Mouse (Mus musculus): ENCODE results near the gene Col7a1. TPM values are rescaled to one million over a fixed set of nuclear protein-coding genes. Genes with fewer than 3 reads are reported as not detected.

Gene Col7a1
- polyA plus RNA-seq, 1 experiment from 2014 or later: 2.9 TPM

- Histone ChIP-seq H3K27ac (ENCODE audit: low read length) (no peak overlapping the region), H3K9ac (replicated peaks; ENCODE audit: low read depth) (no peak overlapping the region), H3K27me3 (replicated peaks; ENCODE audit: insufficient read depth, low read length) (no peaks in the 10 kb centered on the region), H3K4me1 (ENCODE audit: insufficient read depth, low read depth, low read length) (no peaks in the 10 kb centered on the region), H3K9me3 (ENCODE audit: low read length) (no peaks in the 10 kb centered on the region), H3K36me3 (ENCODE audit: insufficient read depth, low read length) (0 out of 2 replicates have a peak, but pooled peaks cover 6% of the 10 kb centered on the region), H3K4me2 (replicated peaks; ENCODE audit: low read depth, low read length) (no peak overlapping the region), H3K4me3 (ENCODE audit: low read depth, low read length) (no peak overlapping the region)
- TF ChIP-seq CTCF (IDR thresholded peaks at IDR 0.05): no peak
- TF ChIP-seq EP300 (IDR thresholded peaks at IDR 0.05): no peak
- ATAC-seq (peak; percentile 25; the same call in 1 of the 2 replicates), DNase-seq (ENCODE audit: low spot score) (no peak)
- WGBS: 63% methylated on average over 9 of the region's 10 CpGs
These were observed 55.7 kb downstream of the Col7a1 start for GRCm38 (mm10) chr9:109008994-109009635.

- DNase-seq (ENCODE audit: low spot score) (peak; percentile 43), ATAC-seq (peak; percentile 65)
- Histone ChIP-seq H3K4me2 (replicated peaks; ENCODE audit: low read depth, low read length) (no peak overlapping the region), H3K27ac (ENCODE audit: low read length) (no peak overlapping the region), H3K27me3 (replicated peaks; ENCODE audit: insufficient read depth, low read length) (no peaks in the 10 kb centered on the region), H3K9ac (replicated peaks; ENCODE audit: low read depth) (no peak overlapping the region), H3K4me3 (ENCODE audit: low read depth, low read length) (no peak overlapping the region), H3K9me3 (ENCODE audit: low read length) (no peaks in the 10 kb centered on the region), H3K36me3 (ENCODE audit: insufficient read depth, low read length) (0 out of 2 replicates have a peak, but pooled peaks cover 6% of the 10 kb centered on the region), H3K4me1 (ENCODE audit: insufficient read depth, low read depth, low read length) (no peaks in the 10 kb centered on the region)
- 41% methylated on average over 17 of the region's 17 CpGs for WGBS
- TF ChIP-seq CTCF (IDR thresholded peaks at IDR 0.05): no peak
- no peak for TF ChIP-seq EP300 (IDR thresholded peaks at IDR 0.05)
These were observed 56.4 kb downstream of the Col7a1 start for GRCm38 (mm10) chr9:109009636-109010315.

DNA sequence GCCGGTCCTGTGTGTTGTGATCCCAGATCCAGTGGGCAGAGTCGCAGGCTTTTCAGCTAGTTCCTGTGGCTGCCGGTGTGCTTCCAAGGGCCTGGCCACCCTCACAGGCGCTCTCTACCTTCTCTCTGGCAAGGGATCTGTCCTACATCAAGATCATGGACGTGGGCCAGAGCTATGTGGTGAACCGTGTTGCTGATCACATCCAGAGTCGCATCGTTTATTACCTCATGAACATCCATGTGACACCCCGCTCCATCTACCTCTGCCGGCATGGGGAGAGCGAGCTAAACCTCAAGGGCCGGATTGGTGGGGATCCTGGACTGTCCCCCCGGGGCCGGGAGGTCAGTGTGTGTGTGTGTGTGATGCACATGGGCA, 56.9 kb downstream of the Col7a1 start:
- H3K4me1 ChIP-seq (ENCODE audit: insufficient read depth, low read depth, low read length): no peaks in the 10 kb centered on the region
- TF ChIP-seq EP300 (IDR thresholded peaks at IDR 0.05) (no peak), CTCF (IDR thresholded peaks at IDR 0.05) (no peak)
- 0 out of 2 replicates have a peak, but pooled peaks cover 6% of the 10 kb centered on the region for H3K36me3 ChIP-seq (ENCODE audit: insufficient read depth, low read length)
- H3K4me3 ChIP-seq (ENCODE audit: low read depth, low read length): no peak overlapping the region
- ATAC-seq (no peak), DNase-seq (ENCODE audit: low spot score) (no peak)
- H3K9ac ChIP-seq (replicated peaks; ENCODE audit: low read depth): no peak overlapping the region
- H3K27me3 ChIP-seq (replicated peaks; ENCODE audit: insufficient read depth, low read length): no peaks in the 10 kb centered on the region
- 85% methylated on average over 14 of the region's 14 CpGs for WGBS
- H3K9me3 ChIP-seq (ENCODE audit: low read length): no peaks in the 10 kb centered on the region
- no peak overlapping the region for H3K4me2 ChIP-seq (replicated peaks; ENCODE audit: low read depth, low read length)
- no peak overlapping the region for H3K27ac ChIP-seq (ENCODE audit: low read length)

GRCm38 (mm10) chr9:109015397-109015796, 62.0 kb downstream of the Col7a1 start:
- no peak overlapping the region for H3K4me2 ChIP-seq (replicated peaks; ENCODE audit: low read depth, low read length)
- DNase-seq (ENCODE audit: low spot score) (no peak), ATAC-seq (no peak)
- no peaks in the 10 kb centered on the region for H3K4me1 ChIP-seq (ENCODE audit: insufficient read depth, low read depth, low read length)
- no peak for TF ChIP-seq CTCF (IDR thresholded peaks at IDR 0.05)
- H3K4me3 ChIP-seq (ENCODE audit: low read depth, low read length): no peak overlapping the region
- H3K9ac ChIP-seq (replicated peaks; ENCODE audit: low read depth): no peak overlapping the region
- H3K36me3 ChIP-seq (ENCODE audit: insufficient read depth, low read length): no peaks in the 10 kb centered on the region
- H3K27ac ChIP-seq (ENCODE audit: low read length): no peak overlapping the region
- no peaks in the 10 kb centered on the region for H3K27me3 ChIP-seq (replicated peaks; ENCODE audit: insufficient read depth, low read length)
- no peaks in the 10 kb centered on the region for H3K9me3 ChIP-seq (ENCODE audit: low read length)
- 48% methylated on average over 8 of the region's 8 CpGs for WGBS

- no peak overlapping the region for H3K27ac ChIP-seq (ENCODE audit: low read length)
- ATAC-seq (peak; percentile 23; the same call in 1 of the 2 replicates), DNase-seq (ENCODE audit: low spot score) (no peak)
- H3K9me3 ChIP-seq (ENCODE audit: low read length): no peaks in the 10 kb centered on the region
- TF ChIP-seq CTCF (IDR thresholded peaks at IDR 0.05) (no peak), EP300 (IDR thresholded peaks at IDR 0.05) (no peak)
- 32% methylated on average over 11 of the region's 11 CpGs for WGBS
- no peaks in the 10 kb centered on the region for H3K4me1 ChIP-seq (ENCODE audit: insufficient read depth, low read depth, low read length)
- no peak overlapping the region for H3K9ac ChIP-seq (replicated peaks; ENCODE audit: low read depth)
- no peak overlapping the region for H3K4me3 ChIP-seq (ENCODE audit: low read depth, low read length)
- no peaks in the 10 kb centered on the region for H3K36me3 ChIP-seq (ENCODE audit: insufficient read depth, low read length)
- H3K27me3 ChIP-seq (replicated peaks; ENCODE audit: insufficient read depth, low read length): no peaks in the 10 kb centered on the region
- H3K4me2 ChIP-seq (replicated peaks; ENCODE audit: low read depth, low read length): no peak overlapping the region
These were observed 63.7 kb downstream of the Col7a1 start for GRCm38 (mm10) chr9:109016973-109017604.

GRCm38 (mm10) chr9:109021428-109021827, 68.0 kb downstream of the Col7a1 start:
- DNase-seq (ENCODE audit: low spot score): no peak

More at GRCm38 (mm10) chr9:109021428-109021827, 68.0 kb downstream of the Col7a1 start:
- no peak overlapping the region for H3K4me2 ChIP-seq (replicated peaks; ENCODE audit: low read depth, low read length)
- no peak overlapping the region for H3K4me3 ChIP-seq (ENCODE audit: low read depth, low read length)
- no peak overlapping the region for H3K27ac ChIP-seq (ENCODE audit: low read length)
- H3K9ac ChIP-seq (replicated peaks; ENCODE audit: low read depth): no peak overlapping the region
- TF ChIP-seq CTCF (IDR thresholded peaks at IDR 0.05) (no peak), EP300 (IDR thresholded peaks at IDR 0.05) (no peak)
- no peak for ATAC-seq
- H3K27me3 ChIP-seq (replicated peaks; ENCODE audit: insufficient read depth, low read length): no peaks in the 10 kb centered on the region
- no peaks in the 10 kb centered on the region for H3K36me3 ChIP-seq (ENCODE audit: insufficient read depth, low read length)
- H3K4me1 ChIP-seq (ENCODE audit: insufficient read depth, low read depth, low read length): no peaks in the 10 kb centered on the region
- WGBS: 68% methylated on average over 4 of the region's 4 CpGs
- no peaks in the 10 kb centered on the region for H3K9me3 ChIP-seq (ENCODE audit: low read length)
